Mouse (Mus musculus) kidney, adult 18-20 months (tissue): ENCODE results near the gene Sdr9c7.
A peak's percentile ranks its signal among the peaks of the same experiment; 100 is the strongest.

Source experiments
- DNase-seq: peaks from one replicate; pipeline ENCODE4 v3.0.0; 2021

Sdr9c7 gene

GRCm38 (mm10) chr10:127898218-127898617, at the start of gene Sdr9c7:
Gene Sdr9c7, plus strand, starts transcription at chr10:127898518.
- no peak for DNase-seq

DNA sequence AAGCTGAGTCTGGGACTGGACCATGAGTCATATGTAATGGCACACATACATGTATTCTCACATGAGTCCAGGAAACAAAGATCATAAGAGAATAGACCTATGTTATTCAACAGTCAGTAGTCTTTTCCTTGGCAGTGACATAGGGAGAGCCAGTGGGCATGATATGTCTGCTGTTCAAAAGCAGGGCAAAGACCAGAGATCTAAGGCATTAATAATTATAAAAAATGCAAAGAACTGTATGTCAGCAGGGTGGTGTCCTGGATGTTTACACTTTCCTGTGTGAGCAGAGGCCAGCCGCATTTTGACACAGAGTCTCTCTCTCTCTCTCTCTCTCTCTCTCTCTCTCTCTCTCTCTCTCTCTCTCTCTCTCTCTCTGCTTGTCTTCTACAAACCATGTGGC, 48.7 kb upstream of the Sdr9c7 start, which contains the start of gene Rdh19:
Rdh19 (plus strand) TSS at position 301 of the 400 bp plus-strand sequence.
- no peak for DNase-seq

- no peak for DNase-seq
Observed at GRCm38 (mm10) chr10:127856376-127856775, 41.9 kb upstream of the Sdr9c7 start.

GRCm38 (mm10) chr10:127864931-127865330, 33.4 kb upstream of the Sdr9c7 start:
- peak; percentile 76 for DNase-seq

DNA sequence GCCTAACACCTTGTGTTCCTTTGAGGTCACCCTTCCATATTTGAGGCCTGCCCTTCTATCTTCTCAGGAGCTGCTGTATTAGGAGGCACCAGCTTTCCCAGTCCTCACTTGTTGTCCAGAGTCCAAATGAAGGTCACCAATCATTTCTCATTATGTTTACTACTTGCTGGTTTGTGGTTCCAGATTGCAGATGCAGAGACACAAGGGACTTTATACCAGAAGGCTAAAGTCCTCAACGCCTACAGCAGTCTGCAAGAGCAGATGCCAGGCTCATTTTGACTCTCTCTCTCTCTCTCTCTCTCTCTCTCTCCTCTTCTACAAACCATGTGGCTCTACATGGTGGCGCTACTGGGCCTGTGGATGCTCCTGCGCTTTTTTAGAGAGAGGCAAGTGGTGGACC, 32.1 kb upstream of the Sdr9c7 start, which contains the start of gene Rdh16f2:
Rdh16f2 (plus strand) TSS at position 243 of the 400 bp plus-strand sequence.
- DNase-seq, result peak; percentile 56

- peak; percentile 42 for DNase-seq
Observed at GRCm38 (mm10) chr10:127872484-127872883, 25.8 kb upstream of the Sdr9c7 start.

GRCm38 (mm10) chr10:127877681-127878080, 20.6 kb upstream of the Sdr9c7 start:
- DNase-seq, result peak; percentile 80

DNA sequence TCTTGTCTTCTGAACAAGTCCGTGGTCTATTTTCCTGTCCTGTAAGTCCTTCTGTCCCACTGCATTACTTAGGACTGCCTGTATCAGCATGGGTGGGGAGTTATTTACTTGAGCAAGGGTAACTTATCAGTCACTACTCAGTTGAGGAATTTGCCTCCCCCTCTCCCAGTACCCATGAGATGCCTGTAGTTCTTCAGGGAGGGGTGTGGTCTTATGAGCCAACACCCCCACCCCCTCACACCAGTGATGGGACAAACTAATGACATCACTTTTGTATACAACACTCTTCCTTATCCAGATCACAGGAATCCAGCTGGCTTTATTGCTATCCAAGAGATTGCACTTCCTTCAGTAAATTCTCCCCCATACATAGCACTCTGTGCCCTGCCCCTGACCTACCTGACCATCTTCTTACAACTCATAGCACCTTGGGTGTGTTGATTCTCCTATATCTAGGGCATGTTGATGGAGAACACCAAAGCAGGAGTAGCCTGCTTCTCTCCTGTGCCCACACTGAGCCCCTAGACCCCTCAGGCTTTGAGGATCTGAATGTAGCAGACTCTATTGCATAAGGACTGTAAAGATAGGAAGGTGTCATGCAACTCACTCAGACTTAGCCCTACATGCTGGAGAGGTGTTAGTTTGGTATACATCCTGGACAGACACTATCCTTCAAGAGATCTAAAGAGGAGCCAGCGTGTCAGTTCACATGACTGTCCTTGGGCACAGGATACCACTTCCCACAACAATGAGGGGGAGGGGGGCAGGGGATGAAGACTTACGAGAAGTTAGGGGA, 19.9 kb upstream of the Sdr9c7 start:
- DNase-seq, result no peak

GRCm38 (mm10) chr10:127879155-127879688, 19.1 kb upstream of the Sdr9c7 start:
- peak; percentile 55 for DNase-seq

GRCm38 (mm10) chr10:127881041-127881440, 17.3 kb upstream of the Sdr9c7 start:
- no peak for DNase-seq

GRCm38 (mm10) chr10:127886551-127886950, 11.8 kb upstream of the Sdr9c7 start:
- peak; percentile 68 for DNase-seq

DNA sequence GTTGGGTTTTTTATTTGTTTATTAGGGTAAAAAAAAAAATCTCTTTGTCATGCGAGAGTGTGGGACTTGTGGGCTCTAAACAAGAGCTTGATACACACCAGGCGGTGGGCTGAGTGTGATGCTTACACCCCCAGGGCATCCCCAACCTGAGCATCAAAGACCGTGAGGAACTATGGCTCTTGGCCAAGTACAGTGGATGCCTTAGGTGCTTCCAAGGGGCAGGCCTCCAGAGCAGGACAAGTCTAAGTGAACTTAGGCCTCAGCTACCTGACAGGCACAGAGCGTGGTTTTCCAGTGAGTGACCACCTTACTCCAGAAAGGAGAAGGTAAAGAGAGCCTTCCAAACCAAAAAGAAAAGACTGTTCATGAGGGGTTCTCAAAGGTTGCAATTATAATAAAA, 11.3 kb upstream of the Sdr9c7 start:
- DNase-seq, result peak; percentile 51

- no peak for DNase-seq
Observed at GRCm38 (mm10) chr10:127888605-127889004, 9.7 kb upstream of the Sdr9c7 start, which contains the start of gene Rdh7. Gene Rdh7, minus strand, starts transcription at chr10:127888817.

GRCm38 (mm10) chr10:127891481-127891880, 6.8 kb upstream of the Sdr9c7 start:
- no peak for DNase-seq

GRCm38 (mm10) chr10:127893163-127894022, 4.9 kb upstream of the Sdr9c7 start:
- peak; percentile 72 for DNase-seq

GRCm38 (mm10) chr10:127896705-127897104, 1.6 kb upstream of the Sdr9c7 start:
- DNase-seq, result no peak

- DNase-seq, result no peak
Observed at GRCm38 (mm10) chr10:127897506-127897905, 812 bp upstream of the Sdr9c7 start.

GRCm38 (mm10) chr10:127899783-127900182, 1.5 kb downstream of the Sdr9c7 start:
- no peak for DNase-seq

- no peak for DNase-seq
Observed at GRCm38 (mm10) chr10:127901751-127902150, 3.4 kb downstream of the Sdr9c7 start.

GRCm38 (mm10) chr10:127903116-127903515, 4.8 kb downstream of the Sdr9c7 start:
- DNase-seq, result no peak

GRCm38 (mm10) chr10:127904718-127905446, 6.6 kb downstream of the Sdr9c7 start:
- peak; percentile 34 for DNase-seq

GRCm38 (mm10) chr10:127906138-127906537, 7.8 kb downstream of the Sdr9c7 start:
- DNase-seq, result no peak
